Comparison of ENCODE assay signal across 28 mouse cellular contexts in genomic region chr3:126210226-126210625, GRCm38 (mm10).
DNase-seq lines count a peak whose midpoint lies in the region; ATAC-seq and TF ChIP-seq lines count a peak whose summit lies in the region.
"Had no signal": no experiment of that assay in that cellular context is flagged by ENCODE, and none has a peak within 500 bp of the region (broad histone marks: within the 10 kb centered on the region; RNA-seq: fewer than 3 reads in every experiment).

No protein-coding gene starts in this region.

- TF ChIP-seq POLR2A in brain, embryonic 14.5 days (IDR thresholded peaks at IDR 0.05; ENCODE audit: borderline replicate concordance, extremely low read depth, insufficient read depth, insufficient read length, poor library complexity, severe bottlenecking) = no peak

- no peak overlapping the region for H3K27ac ChIP-seq in hindbrain, postnatal 0 days
- H3K27ac ChIP-seq in hindbrain, embryonic 11.5 days (ENCODE audit: low read depth, low read length) = no peak overlapping the region
- no peak overlapping the region for H3K27ac ChIP-seq in midbrain, postnatal 0 days (ENCODE audit: low read depth, low read length)
- no peak overlapping the region for H3K27ac ChIP-seq in midbrain, embryonic 10.5 days (replicated peaks)
- H3K27ac ChIP-seq: embryonic facial prominence, embryonic 12.5 days; embryonic facial prominence, embryonic 15.5 days; heart, adult 2 months; heart, embryonic 10.5 days; heart, embryonic 13.5 days; hindbrain, embryonic 13.5 days had no signal

- no peaks in the 10 kb centered on the region for H3K9me3 ChIP-seq in hindbrain, postnatal 0 days (ENCODE audit: low read length)
- H3K9me3 ChIP-seq in hindbrain, embryonic 11.5 days (ENCODE audit: control insufficient read depth, low read length) = no peaks in the 10 kb centered on the region
- H3K9me3 ChIP-seq in midbrain, postnatal 0 days (ENCODE audit: low read length) = 0 out of 2 replicates have a peak, but pooled peaks cover 2% of the 10 kb centered on the region
- no peaks in the 10 kb centered on the region for H3K9me3 ChIP-seq in midbrain, embryonic 10.5 days (replicated peaks)
- H3K9me3 ChIP-seq: embryonic facial prominence, embryonic 12.5 days; embryonic facial prominence, embryonic 15.5 days; heart, embryonic 10.5 days; heart, embryonic 13.5 days; hindbrain, embryonic 13.5 days had no signal

- 62% methylated on average over 1 of the region's 1 CpGs for WGBS in hindbrain, postnatal 0 days
- 71% methylated on average over 1 of the region's 1 CpGs for WGBS in hindbrain, embryonic 11.5 days
- 69% methylated on average over 1 of the region's 1 CpGs for WGBS in midbrain, postnatal 0 days
- WGBS in midbrain, embryonic 10.5 days = 80% methylated on average over 1 of the region's 1 CpGs

- no peaks in the 10 kb centered on the region for H3K4me1 ChIP-seq in hindbrain, postnatal 0 days (ENCODE audit: insufficient read depth, low read length)
- H3K4me1 ChIP-seq in hindbrain, embryonic 11.5 days (replicated peaks; ENCODE audit: control insufficient read depth, insufficient read depth, low read length) = no peaks in the 10 kb centered on the region
- no peaks in the 10 kb centered on the region for H3K4me1 ChIP-seq in midbrain, postnatal 0 days (ENCODE audit: insufficient read depth, low read length)
- no peaks in the 10 kb centered on the region for H3K4me1 ChIP-seq in midbrain, embryonic 10.5 days
- H3K4me1 ChIP-seq: embryonic facial prominence, embryonic 12.5 days; embryonic facial prominence, embryonic 15.5 days; heart, embryonic 10.5 days; heart, embryonic 13.5 days; hindbrain, embryonic 13.5 days had no signal

- no peaks in the 10 kb centered on the region for H3K27me3 ChIP-seq in hindbrain, postnatal 0 days (ENCODE audit: insufficient read depth, low read length)
- H3K27me3 ChIP-seq in hindbrain, embryonic 11.5 days (ENCODE audit: control insufficient read depth, insufficient read depth, low read length) = no peaks in the 10 kb centered on the region
- no peaks in the 10 kb centered on the region for H3K27me3 ChIP-seq in midbrain, postnatal 0 days (ENCODE audit: insufficient read depth, low read length)
- H3K27me3 ChIP-seq in midbrain, embryonic 10.5 days (ENCODE audit: low read depth, poor library complexity, severe bottlenecking) = no peaks in the 10 kb centered on the region
- H3K27me3 ChIP-seq: CH12.LX; embryonic facial prominence, embryonic 12.5 days; embryonic facial prominence, embryonic 15.5 days; heart, embryonic 13.5 days; hindbrain, embryonic 13.5 days; Patski had no signal

- no peak for TF ChIP-seq CTCF in hindbrain, postnatal 0 days (IDR thresholded peaks at IDR 0.05; ENCODE audit: low read depth)
- no peak for TF ChIP-seq CTCF in midbrain, postnatal 0 days (IDR thresholded peaks at IDR 0.05)
- TF ChIP-seq CTCF in brain, embryonic 14.5 days (IDR thresholded peaks at IDR 0.05; ENCODE audit: borderline replicate concordance, extremely low read depth, insufficient read depth, insufficient read length) = no peak

- peak; percentile 32 to 66 for DNase-seq in cerebellum, postnatal 14 days
- no peak for DNase-seq in cerebellum, postnatal 36 days
- DNase-seq in hindbrain, postnatal 0 days (ENCODE audit: low spot score) = peak; percentile 72
- DNase-seq in hindbrain, embryonic 11.5 days (ENCODE audit: low spot score) = no peak
- DNase-seq in midbrain, postnatal 0 days (ENCODE audit: low spot score) = peak; percentile 71
- no peak for DNase-seq in midbrain, embryonic 10.5 days (ENCODE audit: low spot score)
- DNase-seq in brain, embryonic 14.5 days (ENCODE audit: low read depth) = peak; percentile 74
- DNase-seq in retina, embryonic 14.5 days (ENCODE audit: low spot score) = no peak
- DNase-seq: adrenal gland, postnatal 10 days; adrenal gland, postnatal 36 days; B cell, adult 2 months; cerebellum, adult 11-12 months; cerebellum, adult 8-10 months; gastrocnemius, postnatal 10 days; gastrocnemius, postnatal 36 days; heart, adult 2 months; heart, postnatal 14 days; heart, postnatal 4 days had no signal

- 0 out of 2 replicates have a peak, but pooled peaks have one; percentile 38 for ATAC-seq in hindbrain, postnatal 0 days
- no peak for ATAC-seq in hindbrain, embryonic 11.5 days (ENCODE audit: low FRiP score)
- ATAC-seq in midbrain, postnatal 0 days (ENCODE audit: low FRiP score) = no peak
- ATAC-seq: forebrain, embryonic 16.5 days; intestine, postnatal 0 days; Patski had no signal

- no peak overlapping the region for H3K4me2 ChIP-seq in hindbrain, postnatal 0 days (ENCODE audit: low read depth, low read length)
- no peak overlapping the region for H3K4me2 ChIP-seq in hindbrain, embryonic 11.5 days (replicated peaks; ENCODE audit: low read depth, low read length)
- no peak overlapping the region for H3K4me2 ChIP-seq in midbrain, postnatal 0 days (ENCODE audit: low read depth, low read length, poor library complexity, severe bottlenecking)
- H3K4me2 ChIP-seq: embryonic facial prominence, embryonic 12.5 days; embryonic facial prominence, embryonic 15.5 days; heart, embryonic 13.5 days; hindbrain, embryonic 13.5 days had no signal

- no peaks in the 10 kb centered on the region for H3K36me3 ChIP-seq in hindbrain, postnatal 0 days (ENCODE audit: insufficient read depth, low read length)
- H3K36me3 ChIP-seq in hindbrain, embryonic 11.5 days (ENCODE audit: control insufficient read depth, insufficient read depth, low read length) = no peaks in the 10 kb centered on the region
- no peaks in the 10 kb centered on the region for H3K36me3 ChIP-seq in midbrain, postnatal 0 days (ENCODE audit: insufficient read depth, low read length)
- no peaks in the 10 kb centered on the region for H3K36me3 ChIP-seq in midbrain, embryonic 10.5 days
- H3K36me3 ChIP-seq: embryonic facial prominence, embryonic 12.5 days; embryonic facial prominence, embryonic 15.5 days; G1E; heart, embryonic 10.5 days; heart, embryonic 13.5 days; hindbrain, embryonic 13.5 days had no signal

- H3K4me3 ChIP-seq in hindbrain, postnatal 0 days (ENCODE audit: low read length) = no peak overlapping the region
- no peak overlapping the region for H3K4me3 ChIP-seq in hindbrain, embryonic 11.5 days (ENCODE audit: low read depth, low read length)
- H3K4me3 ChIP-seq in midbrain, postnatal 0 days (ENCODE audit: low read depth, low read length) = no peak overlapping the region
- no peak overlapping the region for H3K4me3 ChIP-seq in midbrain, embryonic 10.5 days
- H3K4me3 ChIP-seq: embryonic facial prominence, embryonic 12.5 days; embryonic facial prominence, embryonic 15.5 days; heart, adult 2 months; heart, embryonic 10.5 days; heart, embryonic 13.5 days; hindbrain, embryonic 13.5 days had no signal

- H3K9ac ChIP-seq in hindbrain, postnatal 0 days (replicated peaks; ENCODE audit: low read length) = no peak overlapping the region
- H3K9ac ChIP-seq in hindbrain, embryonic 11.5 days (ENCODE audit: low read depth, low read length) = no peak overlapping the region
- H3K9ac ChIP-seq in midbrain, postnatal 0 days (replicated peaks; ENCODE audit: low read length, poor library complexity, severe bottlenecking) = no peak overlapping the region
- H3K9ac ChIP-seq: embryonic facial prominence, embryonic 12.5 days; embryonic facial prominence, embryonic 15.5 days; heart, embryonic 13.5 days; hindbrain, embryonic 13.5 days had no signal

Comparison
In these comparisons a context has a peak if more than half of its experiments do, and no peak if none do; other contexts are left out.
1. DNase-seq: peak in cerebellum, postnatal 14 days (2 of 2), hindbrain, postnatal 0 days (single experiment), midbrain, postnatal 0 days (single experiment) and brain, embryonic 14.5 days (single experiment); none in cerebellum, postnatal 36 days (0 of 2), hindbrain, embryonic 11.5 days (single experiment), midbrain, embryonic 10.5 days (single experiment) and retina, embryonic 14.5 days (single experiment).